Mouse (Mus musculus) heart, postnatal 0 days (tissue): ENCODE data around the gene Tuba3a.

Experiments used
- CTCF ChIP-seq: IDR thresholded peaks from 2 replicates; pipeline ENCODE4 v1.5.1; 2016; ENCODE audit warnings: antibody characterized with exemption, control low read depth, low read depth
- EP300 ChIP-seq: IDR thresholded peaks from 2 replicates; pipeline ENCODE4 v1.6.1; 2016; ENCODE audit warnings: antibody characterized with exemption, low read depth

- TF ChIP-seq CTCF (peak; percentile 93), EP300 (peak; percentile 71)
Measured at GRCm38 (mm10) chr6:125271455-125272227, 14.2 kb downstream of the Tuba3a start.
